Mouse (Mus musculus) kidney, embryonic 14.5 days (tissue): ENCODE results near the gene Hras. TPM values are rescaled to one million over a fixed set of nuclear protein-coding genes. Genes with fewer than 3 reads are reported as not detected.

Source experiments
- ATAC-seq: fragments of 200-750 bp; cut with Nextera tagmentation; 2 replicates; pipeline ENCODE4 v1.8.0; 2017; ENCODE audit warnings: moderate number of reproducible peaks, mild to moderate bottlenecking, moderate TSS enrichment, moderate library complexity; ENCODE audit not compliant: low FRiP score, low TSS enrichment
- H3K27ac ChIP-seq: fragments of 300-500 bp; sonication (generic); 2 replicates; pipeline ENCODE4 v1.5.1; 2014; ENCODE audit warnings: low read depth, mild to moderate bottlenecking, low read length, moderate library complexity, mixed read lengths
- H3K27me3 ChIP-seq: fragments of 300-500 bp; sonication (generic); 2 replicates; pipeline ENCODE4 v1.6.1; 2014; ENCODE audit warnings: mild to moderate bottlenecking, low read length; ENCODE audit not compliant: control insufficient read depth, insufficient read depth
- H3K36me3 ChIP-seq: fragments of 300-500 bp; sonication (generic); 2 replicates; pipeline ENCODE4 v1.6.1; 2014; ENCODE audit warnings: low read length, mixed read lengths; ENCODE audit not compliant: control insufficient read depth, insufficient read depth
- H3K4me1 ChIP-seq: fragments of 300-500 bp; sonication (generic); 2 replicates; pipeline ENCODE4 v1.6.1; 2014; ENCODE audit warnings: low read length, mixed read lengths; ENCODE audit not compliant: control insufficient read depth, insufficient read depth
- H3K4me2 ChIP-seq: fragments of 300-500 bp; sonication (generic); replicated peaks from 2 replicates; pipeline ENCODE4 v1.6.1; 2014; ENCODE audit warnings: low read depth, mild to moderate bottlenecking, low read length
- H3K4me3 ChIP-seq: fragments of 300-500 bp; sonication (generic); 2 replicates; pipeline ENCODE4 v1.5.1; 2014; ENCODE audit warnings: mild to moderate bottlenecking, low read length
- H3K9ac ChIP-seq: fragments of 300-500 bp; sonication (generic); 2 replicates; pipeline ENCODE4 v1.6.1; 2014; ENCODE audit warnings: low read depth, mild to moderate bottlenecking, low read length, moderate library complexity
- H3K9me3 ChIP-seq: fragments of 300-500 bp; sonication (generic); 2 replicates; pipeline ENCODE4 v1.6.1; 2016; ENCODE audit warnings: low read length; ENCODE audit not compliant: control insufficient read depth
- WGBS: fragments of 180-500 bp; shearing (Covaris S2); extraction: QIAGEN DNeasy Blood & Tissue Kit; methylation state at CpG from one replicate; pipeline ENCODE4 v1.1.7; 2014; 5-methylcytosine and 5-hydroxymethylcytosine counted together
- polyA plus RNA-seq: library from polyadenylated mRNA; unstranded; fragments of >200 nt; fragmentation: Nextera tagmentation; extraction: Ambion mirVana; gene quantifications from 2 replicates; pipeline ENCODE4 v1.2.1, GENCODE M21; 2014

The Hras gene
- polyA plus RNA-seq, 1 experiment from 2014 or later, result 97.8 TPM

- no peaks in the 10 kb centered on the region for H3K9me3 ChIP-seq
- ATAC-seq, result no peak
- peaks cover 31% of the 10 kb centered on the region for H3K36me3 ChIP-seq
- peak overlapping the region; percentile 65; the same call in 1 of the 2 replicates for H3K27ac ChIP-seq
- peak overlapping the region; percentile 97 for H3K4me2 ChIP-seq
- 28% methylated on average over 12 of the region's 12 CpGs for WGBS
- no peaks in the 10 kb centered on the region for H3K27me3 ChIP-seq
- H3K4me1 ChIP-seq, result peaks cover 14% of the 10 kb centered on the region; the same call in 1 of the 2 replicates
- peak overlapping the region; percentile 92 for H3K4me3 ChIP-seq
- peak overlapping the region; percentile 93 for H3K9ac ChIP-seq
These were observed 943 bp downstream of the Hras start for GRCm38 (mm10) chr7:141192776-141193347.

- ATAC-seq, result no peak
- Histone ChIP-seq H3K4me1 (peaks cover 14% of the 10 kb centered on the region; the same call in 1 of the 2 replicates), H3K27ac (no peak overlapping the region), H3K9me3 (no peaks in the 10 kb centered on the region), H3K9ac (no peak overlapping the region), H3K4me2 (peak overlapping the region; percentile 97), H3K36me3 (peaks cover 31% of the 10 kb centered on the region), H3K27me3 (no peaks in the 10 kb centered on the region), H3K4me3 (peak overlapping the region; percentile 92; the same call in 1 of the 2 replicates)
- 82% methylated on average over 24 of the region's 24 CpGs for WGBS
These were observed 1.8 kb downstream of the Hras start for GRCm38 (mm10) chr7:141191796-141192685.

- H3K4me3 ChIP-seq, result no peak overlapping the region
- H3K9me3 ChIP-seq, result no peaks in the 10 kb centered on the region
- no peaks in the 10 kb centered on the region for H3K27me3 ChIP-seq
- WGBS, result 90% methylated on average over 14 of the region's 14 CpGs
- no peak for ATAC-seq
- H3K4me2 ChIP-seq, result 0 out of 2 replicates have a peak overlapping the region, but pooled peaks have one; percentile 19
- H3K9ac ChIP-seq, result no peak overlapping the region
- peaks cover 14% of the 10 kb centered on the region; the same call in 1 of the 2 replicates for H3K4me1 ChIP-seq
- H3K27ac ChIP-seq, result no peak overlapping the region
- H3K36me3 ChIP-seq, result peaks cover 31% of the 10 kb centered on the region
These were observed 2.8 kb downstream of the Hras start for GRCm38 (mm10) chr7:141191036-141191435.

- H3K4me2 ChIP-seq, result no peak overlapping the region
- peaks cover 31% of the 10 kb centered on the region for H3K36me3 ChIP-seq
- no peak overlapping the region for H3K27ac ChIP-seq
- H3K4me3 ChIP-seq, result no peak overlapping the region
- H3K4me1 ChIP-seq, result peaks cover 14% of the 10 kb centered on the region; the same call in 1 of the 2 replicates
- 87% methylated on average over 3 of the region's 3 CpGs for WGBS
- H3K9me3 ChIP-seq, result no peaks in the 10 kb centered on the region
- ATAC-seq, result no peak
- H3K27me3 ChIP-seq, result no peaks in the 10 kb centered on the region
- H3K9ac ChIP-seq, result no peak overlapping the region
These were observed 3.6 kb downstream of the Hras start for GRCm38 (mm10) chr7:141190220-141190619.

- ATAC-seq, result no peak
- H3K4me1 ChIP-seq, result peaks cover 12% of the 10 kb centered on the region; the same call in 1 of the 2 replicates
These were observed 5.1 kb downstream of the Hras start for GRCm38 (mm10) chr7:141188733-141189132.

GRCm38 (mm10) chr7:141188194-141188593, 5.6 kb downstream of the Hras start:
- Histone ChIP-seq H3K36me3 (peaks cover 31% of the 10 kb centered on the region), H3K4me3 (no peak overlapping the region), H3K4me2 (no peak overlapping the region), H3K27ac (no peak overlapping the region), H3K9ac (no peak overlapping the region), H3K27me3 (no peaks in the 10 kb centered on the region), H3K9me3 (no peaks in the 10 kb centered on the region), H3K4me1 (peaks cover 12% of the 10 kb centered on the region; the same call in 1 of the 2 replicates)
- 92% methylated on average over 3 of the region's 3 CpGs for WGBS
- ATAC-seq, result no peak

More at GRCm38 (mm10) chr7:141188733-141189132, 5.1 kb downstream of the Hras start:
- Histone ChIP-seq H3K4me3 (no peak overlapping the region), H3K4me2 (no peak overlapping the region), H3K9me3 (no peaks in the 10 kb centered on the region), H3K36me3 (peaks cover 31% of the 10 kb centered on the region), H3K27me3 (no peaks in the 10 kb centered on the region), H3K9ac (no peak overlapping the region), H3K27ac (no peak overlapping the region)
- 98% methylated on average over 3 of the region's 3 CpGs for WGBS

- no peak overlapping the region for H3K9ac ChIP-seq
- H3K4me1 ChIP-seq, result peaks cover 5% of the 10 kb centered on the region; the same call in 1 of the 2 replicates
- H3K27ac ChIP-seq, result no peak overlapping the region
- no peak for ATAC-seq
- no peaks in the 10 kb centered on the region for H3K36me3 ChIP-seq
- no peak overlapping the region for H3K4me2 ChIP-seq
- WGBS, result 2% methylated on average over 8 of the region's 8 CpGs
- no peak overlapping the region for H3K4me3 ChIP-seq
- H3K9me3 ChIP-seq, result no peaks in the 10 kb centered on the region
- H3K27me3 ChIP-seq, result no peaks in the 10 kb centered on the region
These were observed 17.6 kb downstream of the Hras start for GRCm38 (mm10) chr7:141176173-141176572.

- no peak for ATAC-seq
- Histone ChIP-seq H3K9ac (no peak overlapping the region), H3K4me2 (no peak overlapping the region), H3K27me3 (no peaks in the 10 kb centered on the region), H3K4me1 (peaks cover 5% of the 10 kb centered on the region; the same call in 1 of the 2 replicates), H3K9me3 (no peaks in the 10 kb centered on the region), H3K4me3 (no peak overlapping the region), H3K36me3 (no peaks in the 10 kb centered on the region), H3K27ac (no peak overlapping the region)
- 89% methylated on average over 4 of the region's 4 CpGs for WGBS
These were observed 18.7 kb downstream of the Hras start for GRCm38 (mm10) chr7:141175068-141175467.
